Mouse (Mus musculus) heart, postnatal 36 days (tissue): ENCODE measurements around the gene Ap3b2. TPM values are rescaled to one million over a fixed set of nuclear protein-coding genes. Genes with fewer than 3 reads are reported as not detected.
A peak's percentile ranks its signal among the peaks of the same experiment; 100 is the strongest.

ENCODE experiments used
- DNase-seq, 2 experiments: peaks; one replicate each; pipeline ENCODE4 v3.0.0; 2021 to 2022
- intact Hi-C: fragments of 180-260 bp; cut with DNase I; formaldehyde crosslinking; loops from one replicate; pipeline ENCODE4 v1.15.1; 2025
- total RNA-seq, 2 experiments: library from RNA; stranded (reverse); gene quantifications; 2 replicates each; pipeline ENCODE4 v1.2.3; 2021

Ap3b2 gene
- under 1 TPM in 1 of 2 experiments, not detected in 1; 0.44 TPM for total RNA-seq

DNA sequence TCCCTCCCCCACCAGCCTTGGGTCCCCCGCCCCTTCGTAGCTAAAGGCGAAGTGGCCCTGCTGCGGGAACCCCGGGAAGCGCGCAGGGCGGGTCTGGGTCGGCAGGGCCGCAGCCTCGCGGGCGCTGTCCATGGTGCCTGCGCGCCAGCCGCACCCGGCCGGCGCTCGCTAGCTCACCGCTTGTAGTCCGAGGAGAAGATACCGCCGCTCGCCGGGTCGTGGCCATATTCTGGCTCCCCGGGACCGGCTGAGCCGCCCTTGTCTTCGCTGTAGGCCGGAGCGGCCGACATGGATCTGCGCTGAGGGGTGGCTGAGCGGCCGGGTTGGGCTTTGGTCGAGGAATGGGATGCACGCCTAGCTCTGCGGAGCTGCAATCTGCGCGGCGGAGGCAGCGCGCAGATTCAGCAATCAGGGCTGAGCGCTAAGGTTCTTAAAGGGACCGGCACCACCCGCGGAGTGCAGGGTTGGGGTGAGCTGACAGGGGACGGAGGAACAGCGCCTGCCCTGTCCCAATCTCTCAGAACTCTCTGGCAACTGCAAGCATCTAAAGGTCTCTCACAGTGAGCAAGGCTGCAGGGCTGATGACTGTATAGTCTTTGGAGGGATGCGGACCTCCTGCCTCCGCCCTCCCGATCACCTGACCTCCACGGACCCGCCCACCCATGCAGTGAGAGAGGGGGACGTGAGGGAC lies at the start of gene Ap3b2:
TSS of gene Ap3b2 (minus strand) at position 595 of the 691 bp plus-strand sequence.
- intact Hi-C loops = no loop called here
- DNase-seq = peak; percentile 55 to 63

DNA sequence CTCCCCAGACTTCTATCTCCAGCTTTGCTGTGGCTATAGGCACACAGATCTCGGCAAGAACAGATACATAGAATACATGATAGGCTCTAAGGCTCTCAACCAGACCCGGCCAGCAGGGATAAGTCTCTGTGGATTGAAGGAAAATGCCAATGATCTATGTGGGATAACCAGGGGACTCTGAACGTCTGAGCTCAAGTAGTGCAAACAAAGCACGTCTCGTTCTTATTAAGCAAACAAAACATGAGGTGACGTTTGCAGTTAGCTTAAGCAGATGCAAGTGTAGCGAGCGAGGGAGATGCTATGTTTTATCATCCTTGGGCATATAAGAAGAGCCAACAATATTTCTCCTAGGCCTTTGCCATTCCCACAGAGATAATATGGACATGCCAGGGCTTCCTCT lies 49.2 kb upstream of the Ap3b2 start:
- intact Hi-C loops = no loop called here
- DNase-seq = no peak

DNA sequence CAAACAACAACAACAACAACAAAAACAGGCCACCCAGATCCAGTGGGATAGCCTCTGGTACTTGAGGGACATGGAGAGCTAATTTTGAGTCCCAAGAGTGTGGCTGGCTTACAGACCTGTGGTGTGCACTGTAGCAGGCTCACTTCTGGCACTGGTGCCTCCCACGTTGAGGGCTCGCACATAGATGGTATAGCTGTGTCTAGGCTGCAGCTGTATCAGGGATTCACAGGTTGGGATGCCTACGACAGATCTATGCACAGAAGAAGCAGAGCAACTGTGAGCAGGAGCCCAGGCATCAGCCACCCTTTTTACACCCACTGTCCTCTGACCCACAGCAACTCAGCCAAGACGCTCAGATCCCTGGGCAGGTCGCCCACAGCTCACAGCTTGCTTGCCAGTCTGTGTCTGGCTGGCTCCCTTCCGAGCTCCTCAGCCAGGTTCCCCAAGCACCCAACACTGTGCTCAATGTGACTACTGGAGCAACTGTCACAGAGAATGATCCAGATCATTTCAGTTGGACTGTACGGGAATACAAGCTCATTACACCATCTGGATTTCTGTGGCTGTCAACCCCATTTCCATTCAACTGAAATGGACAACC lies 48.3 kb upstream of the Ap3b2 start:
- DNase-seq = peak; percentile 69 to 73
- intact Hi-C loops = no loop called here

DNA sequence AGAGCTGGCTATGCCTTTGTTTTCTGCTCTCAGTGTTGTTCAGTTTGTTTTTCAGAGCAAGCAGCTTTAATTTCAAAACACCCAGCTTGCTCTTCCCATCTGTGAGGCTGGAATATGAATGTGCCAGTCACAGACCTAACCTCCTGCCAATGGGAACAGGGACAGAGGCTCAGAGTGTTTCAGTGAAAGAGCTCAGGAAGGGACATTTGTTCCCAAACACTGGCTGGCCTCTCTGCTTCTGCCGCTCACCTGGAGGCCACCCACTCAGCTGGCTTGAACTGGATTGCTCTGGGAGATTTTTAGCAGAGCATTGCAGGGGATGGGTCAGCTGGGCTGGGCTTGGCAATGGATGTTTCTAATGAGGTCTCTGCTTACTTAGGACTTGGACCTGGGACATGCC lies 47.3 kb upstream of the Ap3b2 start:
- DNase-seq = no peak
- intact Hi-C loops = no loop called here

DNA sequence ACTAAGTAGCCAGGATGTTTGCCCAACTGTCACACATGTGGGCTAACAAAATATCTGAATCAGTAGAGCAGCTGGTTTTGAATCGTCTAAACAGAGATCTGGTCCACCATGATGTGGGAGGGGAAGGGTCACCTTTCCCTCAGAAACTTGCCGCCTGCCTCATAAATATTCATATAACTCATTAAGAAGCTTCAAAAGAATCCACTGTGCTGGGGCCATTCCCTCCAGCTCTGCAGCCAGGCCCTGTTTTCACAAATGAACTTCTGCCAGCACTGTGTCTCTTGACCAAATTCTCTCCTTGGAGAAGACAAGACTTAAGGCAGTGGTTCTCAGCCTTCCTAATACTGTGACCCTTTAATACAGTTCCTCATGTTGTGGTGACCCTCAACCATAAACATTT lies 45.8 kb upstream of the Ap3b2 start:
- no peak for DNase-seq
- intact Hi-C loops = no loop called here

DNA sequence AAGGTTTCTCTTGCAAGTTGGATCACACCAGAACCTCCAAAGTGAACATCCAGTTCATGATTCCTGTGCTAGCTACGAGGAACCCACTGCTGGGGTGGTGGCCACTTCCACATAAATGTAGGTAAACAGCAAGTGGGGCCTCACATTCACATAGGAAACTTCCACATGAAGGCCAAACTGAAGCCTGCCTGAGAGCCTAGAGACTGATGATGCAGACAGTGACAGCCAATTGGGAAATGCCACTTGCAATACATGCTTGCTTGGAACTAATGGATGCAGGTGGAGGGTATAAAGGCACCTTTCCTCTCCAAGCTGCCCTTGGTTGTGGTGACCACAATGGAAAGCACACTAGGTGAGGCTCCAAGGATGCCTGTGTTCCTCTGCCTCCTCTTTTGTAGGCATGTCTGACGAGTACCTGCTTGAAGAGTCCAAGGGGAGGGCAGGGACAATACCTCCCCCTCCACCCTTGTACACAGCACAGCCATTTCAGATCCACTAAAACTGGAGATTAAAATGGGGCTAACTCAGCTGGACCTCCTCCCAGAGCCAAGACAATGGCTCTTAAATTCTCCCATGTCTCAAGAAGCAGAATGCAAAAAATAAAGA lies 44.4 kb upstream of the Ap3b2 start:
- intact Hi-C loops = no loop called here
- DNase-seq = no peak

DNA sequence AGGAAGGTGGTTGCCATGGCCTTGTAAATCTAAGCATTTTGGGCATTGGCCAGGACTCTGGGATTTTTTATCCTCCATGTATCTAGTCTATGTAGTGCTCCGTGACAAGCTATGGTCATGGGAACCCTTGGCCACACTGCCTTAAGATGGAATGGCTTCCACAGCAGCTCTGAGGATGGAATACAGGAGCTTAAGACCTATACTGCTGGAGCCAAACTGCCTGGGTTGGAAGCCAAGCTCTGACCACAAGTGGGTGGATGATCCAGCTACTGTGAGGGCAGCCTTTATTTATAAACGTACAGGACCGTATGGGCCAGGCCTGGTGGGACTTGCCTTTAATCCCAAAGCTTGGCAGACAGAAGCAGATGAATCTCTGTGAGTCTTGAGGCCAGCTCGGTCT lies 42.8 kb upstream of the Ap3b2 start:
- DNase-seq = no peak
- intact Hi-C loops = no loop called here

DNA sequence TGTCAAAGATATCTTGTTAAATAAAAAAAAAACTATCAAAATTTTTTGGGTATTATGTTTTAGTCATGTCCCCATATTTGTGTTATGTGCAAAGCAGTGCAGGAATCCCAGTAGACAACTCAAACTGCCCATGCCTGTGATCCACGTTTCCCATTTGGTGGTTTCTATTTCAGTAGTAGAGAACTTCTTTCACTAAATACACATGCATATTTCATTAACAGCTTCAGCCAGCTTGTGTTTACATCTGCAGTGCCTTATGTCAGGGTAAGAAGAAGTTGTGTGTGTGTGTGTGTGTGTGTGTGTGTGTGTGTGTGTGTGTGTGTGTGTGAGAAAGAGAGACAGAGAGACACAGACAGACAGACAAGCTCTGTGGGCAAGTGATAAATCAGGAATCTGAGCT lies 37.7 kb upstream of the Ap3b2 start:
- no peak for DNase-seq
- intact Hi-C loops = no loop called here

DNA sequence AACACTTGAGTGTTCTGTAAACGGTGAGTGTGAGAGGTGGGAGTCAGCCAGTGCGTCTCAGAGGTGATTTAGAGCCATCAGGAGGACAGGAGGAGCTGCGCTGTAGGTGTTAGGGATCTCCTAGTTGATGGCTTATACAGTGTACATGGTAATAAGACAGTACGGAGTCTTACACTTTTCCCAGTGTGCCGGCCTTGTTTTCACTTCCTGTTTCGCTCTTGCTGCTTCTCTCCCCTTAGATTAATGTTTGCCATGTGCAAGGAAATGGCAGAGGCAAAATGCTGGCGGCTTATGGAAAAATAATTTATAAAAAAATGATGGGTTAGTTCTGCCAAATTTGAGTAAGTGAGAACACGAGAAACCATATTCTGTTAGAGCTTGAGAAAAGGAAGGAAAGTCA lies 35.2 kb upstream of the Ap3b2 start:
- intact Hi-C loops = no loop called here
- DNase-seq = no peak

DNA sequence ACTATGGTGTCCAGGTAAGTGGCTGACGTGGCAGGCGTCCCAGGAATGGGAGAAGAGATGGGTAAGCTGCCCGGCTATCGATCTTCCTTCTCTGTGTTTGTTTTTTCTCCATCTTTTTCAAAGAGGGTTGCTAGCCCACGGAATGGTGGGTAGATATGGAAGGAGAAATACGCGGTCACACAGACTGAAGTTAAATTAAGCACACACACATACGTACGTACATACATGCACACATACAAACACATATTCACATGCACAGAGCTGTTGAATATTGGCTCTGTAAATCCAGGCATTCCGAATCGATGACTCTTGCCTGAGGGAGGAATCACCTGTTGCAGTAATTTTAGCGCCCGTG lies 29.9 kb upstream of the Ap3b2 start:
- intact Hi-C loops = loop anchor here (2.0 to 5.0 kb wide), 3 partner anchors 47 to 356 kb away; partner anchors contain the start of genes Rps17 and Whamm
- no peak for DNase-seq

DNA sequence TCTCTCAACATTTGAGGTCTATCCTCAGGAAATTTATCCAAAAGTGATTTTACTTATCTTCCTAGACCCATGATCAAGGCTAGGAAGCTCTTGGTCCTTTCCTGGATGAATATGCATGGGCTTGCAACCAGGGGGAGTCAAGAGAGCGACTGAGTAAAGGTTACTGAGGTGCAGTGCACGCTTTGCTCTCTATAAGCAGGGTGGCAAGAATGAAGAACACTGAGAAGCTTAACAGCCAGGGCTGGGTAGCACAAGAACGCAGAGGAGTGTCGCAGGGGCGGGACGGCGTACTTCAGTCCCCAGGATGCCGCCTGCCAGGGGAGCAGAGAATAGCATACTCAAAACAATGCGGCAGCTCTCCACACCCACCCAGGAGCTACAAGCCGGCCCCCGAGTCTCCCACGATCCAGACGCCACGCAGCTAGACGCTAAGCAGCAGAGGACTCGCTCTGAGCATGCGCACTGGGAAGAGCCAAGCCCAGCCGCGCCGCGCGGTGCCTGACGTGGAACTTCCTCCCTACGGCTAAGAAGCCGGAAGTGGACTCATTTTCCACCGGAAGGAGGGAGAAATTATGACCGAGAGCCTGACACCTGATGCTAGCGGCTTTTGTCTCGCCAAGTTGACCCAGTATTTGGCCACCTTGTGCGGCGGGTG lies 29.4 kb upstream of the Ap3b2 start:
- DNase-seq = peak; percentile 84 to 88
- intact Hi-C loops = loop anchor here (2.0 to 5.0 kb wide), 3 partner anchors 48 to 356 kb away; partner anchors contain the start of genes Rps17 and Whamm

DNA sequence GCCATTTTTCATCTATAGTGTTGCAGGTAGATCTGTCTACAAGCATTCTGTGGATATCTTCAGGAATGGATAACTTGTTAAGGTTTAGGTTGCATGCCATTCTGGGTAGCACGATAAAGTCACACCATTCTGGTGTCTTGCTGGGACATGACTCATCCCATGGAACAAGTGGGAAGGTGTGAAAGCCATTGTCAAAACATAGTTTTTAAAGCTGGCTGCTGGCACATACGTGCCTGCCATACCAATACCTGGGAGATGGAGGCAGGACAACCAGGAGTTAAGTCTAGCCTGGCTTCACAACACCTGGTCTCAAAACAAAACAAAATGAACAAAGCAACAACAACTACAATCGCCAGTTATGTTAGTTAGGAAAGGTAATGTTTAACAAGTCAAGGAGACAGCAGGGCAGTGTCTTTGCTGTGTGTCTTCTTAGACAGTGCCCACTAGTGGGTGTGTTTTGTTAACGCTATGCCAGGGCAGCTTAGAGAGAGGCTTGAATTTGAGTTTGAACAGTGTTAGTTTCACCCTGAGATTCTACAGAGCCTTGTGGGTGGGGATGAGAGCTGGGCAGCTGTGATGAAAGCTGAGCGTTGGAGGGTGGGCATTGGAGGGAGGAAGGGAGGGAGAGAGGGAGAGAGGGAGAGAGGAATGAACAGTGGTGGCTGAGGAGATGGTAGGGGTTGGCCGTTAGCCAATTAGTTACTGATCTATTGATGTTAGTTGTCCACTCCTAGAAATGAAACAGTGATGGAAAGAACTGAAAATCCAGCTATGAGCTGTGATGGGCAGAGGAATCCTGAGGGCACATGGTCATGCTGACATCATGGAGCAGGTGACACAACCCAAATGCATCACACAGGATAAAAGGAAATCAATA lies 22.7 kb upstream of the Ap3b2 start:
- DNase-seq = no peak
- intact Hi-C loops = no loop called here

DNA sequence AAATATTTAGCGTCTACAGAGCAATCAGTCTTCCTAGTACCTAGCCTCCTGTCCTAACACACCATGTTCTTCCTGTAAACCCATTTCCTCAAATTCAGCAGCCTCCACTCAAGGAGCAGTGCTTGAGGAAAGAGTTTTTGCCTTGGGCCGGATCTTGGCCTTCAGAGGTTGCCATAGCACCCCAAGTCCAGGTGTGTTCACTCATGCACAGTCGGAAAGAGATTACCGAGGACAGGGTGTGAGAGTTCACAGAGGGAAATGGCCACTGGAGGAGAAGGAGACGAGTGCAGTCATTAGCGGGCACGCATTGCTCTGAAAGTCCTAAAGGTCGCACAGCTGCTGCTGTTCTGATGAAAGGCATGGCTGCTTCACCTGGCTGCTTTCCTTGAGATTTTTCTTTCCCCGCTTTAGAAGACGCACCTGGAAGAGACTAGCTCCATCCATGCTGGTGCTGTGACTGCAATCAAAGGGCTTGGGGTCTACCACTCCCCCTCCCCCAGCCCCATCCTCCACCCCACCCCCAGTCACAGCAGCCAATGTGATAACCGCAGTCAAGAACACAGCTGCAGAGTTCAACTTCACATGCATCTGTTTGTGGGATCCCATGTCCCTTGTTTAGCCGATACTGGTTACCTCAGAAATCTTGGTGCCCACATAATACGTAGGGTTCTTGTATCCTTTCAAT lies 21.3 kb upstream of the Ap3b2 start:
- intact Hi-C loops = no loop called here
- DNase-seq = no peak

DNA sequence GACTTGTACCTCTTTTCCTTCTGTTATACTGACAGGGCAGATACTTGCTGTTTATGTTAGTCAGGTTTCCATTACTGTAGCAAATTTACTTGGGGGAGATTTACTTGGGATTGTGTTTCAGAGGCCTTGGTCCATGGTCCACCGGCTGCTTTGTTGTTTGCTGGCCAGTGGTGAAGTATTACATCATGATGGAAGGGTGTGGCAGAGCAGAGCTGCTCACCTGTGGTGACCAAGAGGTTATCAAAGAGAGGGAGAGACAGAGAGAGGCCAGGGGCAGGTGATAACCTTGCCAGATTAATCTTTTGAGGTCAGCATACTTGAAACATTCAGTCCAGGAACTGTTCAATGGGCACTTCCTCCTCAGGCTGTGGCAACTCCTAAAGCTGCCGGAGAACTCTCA lies 7.3 kb upstream of the Ap3b2 start:
- DNase-seq = no peak
- intact Hi-C loops = no loop called here

DNA sequence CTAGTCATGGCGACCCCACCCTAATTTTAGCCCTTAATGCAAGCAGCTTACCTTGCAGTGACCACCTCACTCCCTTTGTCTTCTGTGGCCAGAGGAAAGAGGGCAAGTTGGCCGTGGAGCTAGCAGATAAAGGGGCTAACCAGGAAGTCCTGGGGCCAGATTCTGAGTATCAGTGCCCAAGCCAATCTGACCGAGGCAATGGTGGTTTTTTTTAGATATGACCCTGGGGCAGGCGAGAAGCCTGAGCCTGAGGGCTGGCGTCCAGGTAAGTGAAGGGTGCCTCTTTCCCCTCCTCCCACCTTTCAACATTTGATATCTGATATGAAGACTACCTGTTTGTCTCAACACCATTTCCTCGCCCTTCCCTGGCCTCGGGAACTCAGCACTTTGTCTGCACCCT lies 4.5 kb upstream of the Ap3b2 start, which contains the start of gene BC048679:
TSS of gene BC048679 (minus strand) at position 101 of the 400 bp plus-strand sequence.
- no peak for DNase-seq
- intact Hi-C loops = no loop called here

DNA sequence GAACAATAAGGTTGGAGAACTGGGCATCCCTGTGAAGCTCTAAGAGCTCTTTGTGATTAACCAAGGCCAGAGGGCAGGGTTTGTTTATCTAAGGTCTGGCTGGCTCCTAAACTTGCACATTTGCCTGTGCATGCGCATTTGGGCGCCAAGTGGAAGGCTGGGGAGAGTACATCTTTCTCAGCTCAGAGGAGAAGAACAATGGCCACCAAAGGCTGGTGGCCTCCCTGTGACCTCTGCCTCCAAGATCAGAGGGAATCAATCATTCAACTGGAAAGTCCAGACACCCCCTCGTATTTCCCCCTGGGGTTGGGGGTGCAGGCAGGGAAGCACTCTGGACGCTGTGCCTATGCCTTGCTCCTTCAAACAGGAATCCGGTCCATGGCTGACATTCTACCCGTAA lies 3.4 kb upstream of the Ap3b2 start:
- no peak for DNase-seq
- intact Hi-C loops = no loop called here

DNA sequence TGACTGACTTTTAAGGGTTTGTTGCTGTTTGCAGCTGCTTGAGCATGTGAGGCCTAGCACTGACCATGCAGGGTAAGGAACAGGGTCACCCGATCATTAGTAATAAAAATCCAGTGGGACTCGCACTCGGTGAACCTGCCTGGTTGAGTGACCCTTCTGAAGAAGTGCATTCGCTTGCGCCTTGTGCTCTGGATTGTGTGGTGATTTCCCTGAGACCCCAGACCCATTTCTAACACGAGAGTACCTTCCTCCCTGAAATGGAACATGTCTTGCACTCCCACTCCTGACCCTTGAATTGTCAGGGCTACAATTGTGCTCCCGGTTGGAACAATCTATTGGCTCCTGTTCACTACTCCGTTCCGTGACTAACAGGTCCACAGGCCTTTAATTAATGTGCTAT lies 1.1 kb downstream of the Ap3b2 start:
- intact Hi-C loops = no loop called here

DNA sequence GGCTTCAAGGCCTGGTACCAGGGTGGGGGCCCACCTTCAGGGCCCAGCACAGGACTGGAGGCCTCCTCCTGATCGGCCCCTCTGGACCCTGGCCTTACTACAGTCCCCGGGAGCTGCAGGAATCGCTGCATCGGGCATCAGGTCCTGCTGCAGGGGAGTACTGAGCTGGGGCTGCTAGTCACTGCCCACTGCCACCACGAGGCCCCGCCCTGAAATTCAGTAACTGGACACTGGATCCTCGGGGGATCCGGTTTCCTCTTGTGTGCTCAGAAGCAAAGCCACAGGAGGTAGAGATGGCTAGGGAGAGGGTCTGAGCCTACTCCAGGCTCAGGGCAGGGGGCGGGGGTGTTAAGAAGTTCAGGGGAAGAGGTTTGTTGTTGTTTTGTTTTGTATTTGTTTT lies 4.1 kb downstream of the Ap3b2 start:
- intact Hi-C loops = no loop called here
- no peak for DNase-seq

More for the DNA sequence above, 1.1 kb downstream of the Ap3b2 start:
- DNase-seq = no peak

DNA sequence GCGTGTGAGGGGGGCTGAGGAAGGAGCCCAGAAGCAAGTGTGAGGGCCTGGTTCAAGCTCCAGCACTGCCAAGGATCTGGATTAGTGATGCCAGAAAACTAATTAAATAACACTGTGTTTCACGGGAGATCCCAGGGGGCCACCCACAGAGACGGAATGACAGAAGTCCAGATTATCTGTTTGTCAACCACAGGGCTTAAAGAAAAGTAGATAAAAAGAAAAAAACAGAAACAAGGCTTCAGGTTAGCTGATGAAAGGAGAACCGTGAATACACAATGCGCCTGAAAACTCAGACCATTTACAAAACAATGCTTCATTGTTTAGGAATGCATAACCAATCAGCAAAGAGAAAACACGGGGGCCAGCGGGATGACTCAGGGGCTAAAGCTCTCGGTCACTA lies 12.9 kb downstream of the Ap3b2 start:
- DNase-seq = no peak
- intact Hi-C loops = no loop called here

DNA sequence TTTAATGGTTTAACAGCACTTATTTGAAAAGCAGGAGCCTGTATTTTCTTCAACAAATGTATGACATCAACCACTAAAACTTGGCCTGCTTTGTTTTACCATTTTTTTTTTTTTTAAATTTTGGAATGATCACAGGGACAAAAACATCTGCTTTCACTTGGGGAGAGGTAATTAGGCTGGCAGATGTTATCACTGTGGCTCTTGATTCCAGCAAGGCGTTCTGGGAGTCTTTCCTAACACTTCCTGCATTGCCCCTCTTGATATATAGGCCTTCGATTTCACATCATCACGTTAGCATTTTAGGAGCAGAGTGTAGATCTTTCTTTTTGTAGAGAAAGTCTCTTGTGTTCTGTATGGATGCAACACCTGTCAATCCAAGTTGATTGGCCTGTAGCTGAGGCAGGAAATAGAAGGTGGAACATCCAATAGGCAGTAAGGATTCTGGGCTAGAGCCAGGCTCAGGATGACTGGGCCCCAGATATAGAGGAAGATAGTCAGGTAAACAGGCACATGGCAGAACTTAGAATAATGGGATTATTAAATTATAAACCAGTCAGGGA lies 14.1 kb downstream of the Ap3b2 start:
- DNase-seq = no peak
- intact Hi-C loops = no loop called here
